Mouse (Mus musculus) mature B cell (primary cell): ENCODE measurements at regions not wholly inside any gene's neighbourhood (a gene's known extent, or its start where the extent isn't known, plus 50 kb on each side); places are given as distances from the start of the nearest gene placed in this dataset.

Experiments
- in situ Hi-C: fragments of 300-500 bp; cut with MboI; formaldehyde crosslinking; loops from 2 replicates; pipeline ENCODE4 v1.14.3; 2019

GRCm38 (mm10) chr10:111827246-111827645 is 145.2 kb upstream of the Krr1 start:
- in situ Hi-C loops: no loop called here

DNA sequence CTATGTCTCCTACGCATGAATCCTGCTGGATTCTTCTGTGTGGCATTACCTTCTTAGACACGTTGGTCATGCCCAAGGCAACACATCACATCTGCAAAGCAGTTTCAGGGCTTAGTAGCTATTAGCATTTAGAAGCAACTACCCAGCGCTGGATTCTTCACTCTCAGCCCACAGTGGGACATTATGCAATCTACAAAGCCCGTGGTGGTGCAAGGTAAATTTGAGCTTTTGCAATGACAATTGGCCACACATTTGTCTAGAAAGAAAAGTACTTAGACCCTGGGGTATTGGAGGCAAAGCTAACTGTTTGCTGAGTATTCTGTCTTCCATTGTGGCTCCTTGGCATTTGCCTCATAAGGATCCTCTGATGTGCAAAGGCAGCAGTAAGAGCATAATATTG is 144.5 kb upstream of the Krr1 start:
- in situ Hi-C loops: no loop called here

- in situ Hi-C loops: no loop called here
Observed at GRCm38 (mm10) chr10:111828610-111829009, 143.9 kb upstream of the Krr1 start.

DNA sequence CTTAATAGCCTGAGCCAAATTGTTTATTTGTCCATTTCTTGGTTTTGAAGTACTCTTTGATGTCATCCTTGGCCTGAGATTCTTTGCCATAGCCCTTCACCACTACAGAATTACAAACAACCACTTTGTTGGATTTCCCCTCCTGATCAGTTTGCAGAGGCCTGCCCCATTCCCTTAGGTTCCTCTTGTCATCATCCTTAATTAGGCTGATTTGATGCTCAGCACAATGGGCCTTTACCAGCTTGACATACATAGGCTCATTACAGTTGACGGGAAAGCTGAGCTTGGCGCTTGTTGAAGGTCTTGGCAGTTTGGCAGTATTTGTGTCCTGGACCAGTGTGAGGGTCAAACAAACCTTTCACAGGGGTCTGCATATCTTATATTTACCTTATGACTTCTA is 143.2 kb upstream of the Krr1 start:
- in situ Hi-C loops: no loop called here

GRCm38 (mm10) chr10:111831105-111831504 is 141.4 kb upstream of the Krr1 start:
- in situ Hi-C loops: no loop called here

DNA sequence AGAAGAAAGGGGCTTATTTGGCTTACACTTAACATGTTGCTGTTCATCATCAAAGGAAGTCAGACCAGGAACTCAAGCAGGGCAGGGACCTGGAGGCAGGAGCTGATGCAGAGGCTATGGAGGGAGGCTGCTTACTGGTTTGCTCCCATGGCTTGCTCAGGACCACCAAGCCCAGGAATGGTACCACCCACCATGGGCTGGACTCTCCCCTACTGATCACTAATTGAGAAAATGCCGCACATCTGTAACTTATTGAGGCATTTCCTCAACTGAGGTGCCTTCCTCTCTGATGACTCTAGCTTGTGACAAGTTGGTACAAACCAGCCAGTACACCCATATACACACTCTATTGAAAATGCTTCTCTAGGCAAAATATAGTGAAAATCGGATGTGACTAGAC is 138.9 kb upstream of the Krr1 start:
- in situ Hi-C loops: no loop called here

GRCm38 (mm10) chr10:111834280-111834679 is 138.2 kb upstream of the Krr1 start:
- in situ Hi-C loops: no loop called here

DNA sequence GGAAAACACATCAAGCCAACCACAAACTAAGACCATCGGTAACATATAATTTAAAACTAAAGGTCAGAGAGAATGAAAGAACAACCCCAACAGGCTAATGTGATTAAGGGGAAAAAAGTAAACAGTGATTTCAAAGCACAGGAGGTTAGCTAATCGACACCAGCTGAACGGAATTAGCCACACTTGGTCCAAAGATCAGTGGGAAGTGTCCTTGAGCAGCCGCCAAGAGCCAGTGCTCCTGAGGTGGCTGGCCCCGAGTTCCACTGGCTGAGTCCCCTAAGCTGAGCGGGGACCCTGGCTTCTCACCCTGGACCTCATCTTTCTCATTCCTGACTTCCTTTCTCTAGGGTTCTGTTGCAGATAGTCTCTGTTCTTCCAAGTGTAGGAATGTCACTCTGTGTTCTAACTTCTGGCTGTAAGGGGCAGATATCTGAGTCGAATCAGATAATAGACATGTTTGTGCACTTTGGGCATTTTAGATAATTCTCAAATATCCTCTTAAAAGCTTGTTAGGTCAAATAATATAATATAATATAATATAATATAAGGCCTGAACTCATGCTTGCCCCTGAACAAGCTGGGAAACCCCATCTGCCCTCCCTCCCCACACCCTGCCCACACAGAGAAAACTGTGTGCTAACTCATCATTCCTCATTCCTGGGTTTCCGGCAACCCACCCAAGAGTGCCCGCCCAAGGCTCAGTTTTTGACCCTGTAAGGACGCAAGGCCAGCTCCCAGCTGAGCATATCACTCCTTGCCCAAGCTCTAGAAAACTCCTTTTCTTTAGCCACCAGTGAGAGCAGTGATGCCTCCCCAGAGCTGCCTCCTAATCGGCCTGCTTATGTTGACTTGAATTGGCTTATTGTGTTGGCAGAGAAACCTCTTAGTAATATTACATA is 137.3 kb upstream of the Krr1 start:
- in situ Hi-C loops: no loop called here

GRCm38 (mm10) chr10:111836191-111836590 is 136.3 kb upstream of the Krr1 start:
- in situ Hi-C loops: no loop called here

DNA sequence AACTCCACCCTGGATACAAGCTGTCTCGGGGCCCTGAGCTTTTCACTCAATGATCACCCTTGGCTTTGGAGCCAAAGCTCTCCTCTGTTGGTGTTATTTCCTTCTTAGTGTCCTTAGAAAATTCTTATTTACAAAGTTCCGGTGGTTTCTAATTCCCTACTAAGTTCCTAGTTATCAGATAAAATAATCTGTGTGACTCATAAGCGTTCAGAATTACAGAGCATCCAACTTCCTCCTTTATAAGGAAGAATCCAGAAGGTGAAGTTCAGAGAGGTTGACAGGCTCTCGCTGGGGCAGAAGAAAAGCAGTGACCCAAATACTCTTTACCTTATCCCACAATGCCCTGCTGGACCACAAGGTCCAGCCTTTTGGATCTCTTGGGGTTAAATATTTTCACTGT is 135.7 kb upstream of the Krr1 start:
- in situ Hi-C loops: no loop called here

- in situ Hi-C loops: no loop called here
Observed at GRCm38 (mm10) chr10:111842321-111842775, 130.1 kb upstream of the Krr1 start.

DNA sequence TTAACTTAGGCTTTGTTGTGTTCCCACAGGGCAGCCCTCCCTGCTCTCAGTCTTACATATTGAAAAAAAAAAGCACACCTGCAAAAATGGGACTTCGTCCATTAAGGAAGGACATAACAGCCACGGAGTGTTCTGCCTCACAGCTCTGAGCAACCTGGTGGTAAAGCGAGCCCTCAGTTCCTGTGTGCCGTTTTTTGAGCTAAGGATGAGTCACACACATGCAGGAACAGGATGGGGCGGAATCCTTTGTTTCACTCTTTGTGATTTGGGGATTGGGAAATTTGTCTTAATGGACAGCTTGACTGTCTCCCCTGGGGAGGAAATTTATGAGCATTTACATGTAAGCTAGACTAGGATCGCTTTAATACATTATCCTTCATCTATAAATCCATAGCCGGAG is 129.6 kb upstream of the Krr1 start:
- in situ Hi-C loops: no loop called here

DNA sequence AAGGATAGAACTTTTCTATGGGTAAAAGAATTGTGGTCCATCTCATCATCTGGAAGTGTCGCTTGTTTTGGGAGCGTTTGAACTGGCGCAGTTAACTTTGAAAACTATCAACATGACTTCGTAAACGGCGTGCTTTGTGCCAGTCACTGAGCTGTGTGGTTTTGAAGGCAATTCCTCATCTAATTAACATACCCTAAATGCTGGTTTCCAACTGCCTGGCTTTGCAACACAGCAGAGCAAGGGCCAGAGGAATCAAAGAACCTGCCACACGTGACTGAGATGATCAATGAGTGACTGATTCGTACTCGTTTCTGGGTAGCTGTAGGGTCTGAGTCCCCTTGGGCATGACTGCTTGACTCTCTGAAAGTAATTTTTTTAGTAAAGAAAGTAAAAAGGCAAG is 129.2 kb upstream of the Krr1 start:
- in situ Hi-C loops: no loop called here

DNA sequence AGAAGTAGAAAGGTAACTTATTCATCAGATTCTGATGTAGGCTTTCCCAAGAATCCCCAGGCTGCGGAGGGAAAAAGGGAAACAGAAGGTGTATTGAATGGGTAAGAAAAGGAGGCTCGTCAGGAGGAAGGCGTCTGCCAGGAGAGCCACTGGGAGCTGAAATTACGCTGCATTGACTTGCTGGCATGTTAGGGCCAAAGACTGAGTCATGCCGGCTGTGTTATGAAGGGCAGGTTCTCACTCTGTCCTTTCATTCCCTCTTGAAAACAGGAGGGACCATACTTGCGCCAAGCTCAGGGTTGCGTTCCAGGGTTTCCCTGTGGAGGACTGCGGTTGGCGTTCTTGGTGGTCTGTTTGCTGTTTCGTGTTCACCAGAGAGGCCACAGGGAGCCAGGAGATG is 128.3 kb upstream of the Krr1 start:
- in situ Hi-C loops: no loop called here

DNA sequence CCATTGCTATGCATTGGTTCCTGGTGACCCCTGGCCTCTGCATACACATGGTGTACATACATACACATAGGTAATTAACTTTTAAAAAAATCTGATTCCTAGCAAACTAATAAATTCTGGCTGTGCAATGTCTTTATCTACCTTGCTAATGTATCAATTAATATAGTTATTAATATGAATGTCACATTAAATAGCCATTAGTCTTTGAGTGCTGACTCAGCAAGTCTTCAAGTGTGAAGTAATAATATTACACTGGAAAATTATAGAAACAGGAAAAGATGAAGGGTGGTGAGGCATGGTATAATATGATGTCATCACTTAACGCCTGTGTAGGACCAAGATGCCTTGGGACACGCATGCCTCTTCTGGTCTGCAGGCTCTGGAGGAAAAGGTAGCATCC is 126.5 kb upstream of the Krr1 start:
- in situ Hi-C loops: no loop called here

DNA sequence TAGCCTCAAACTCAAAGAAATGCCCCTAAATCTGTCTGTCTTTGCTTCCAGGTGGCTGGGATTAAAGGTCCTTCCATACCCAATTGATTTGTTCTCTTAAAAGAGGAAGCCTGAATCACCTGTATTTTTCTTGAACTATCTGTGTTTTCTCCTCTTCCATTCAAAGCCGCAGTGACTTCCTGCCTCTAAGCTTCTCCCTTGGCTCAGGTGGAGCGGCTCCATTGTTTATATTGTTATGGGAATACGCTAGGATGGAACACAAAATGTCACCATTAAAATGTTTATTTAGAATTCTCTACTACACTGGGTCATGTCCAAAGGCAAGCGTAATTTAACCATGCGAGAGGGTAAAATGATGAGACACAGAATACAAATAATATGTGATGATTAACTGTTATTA is 118.2 kb upstream of the Krr1 start:
- in situ Hi-C loops: no loop called here

DNA sequence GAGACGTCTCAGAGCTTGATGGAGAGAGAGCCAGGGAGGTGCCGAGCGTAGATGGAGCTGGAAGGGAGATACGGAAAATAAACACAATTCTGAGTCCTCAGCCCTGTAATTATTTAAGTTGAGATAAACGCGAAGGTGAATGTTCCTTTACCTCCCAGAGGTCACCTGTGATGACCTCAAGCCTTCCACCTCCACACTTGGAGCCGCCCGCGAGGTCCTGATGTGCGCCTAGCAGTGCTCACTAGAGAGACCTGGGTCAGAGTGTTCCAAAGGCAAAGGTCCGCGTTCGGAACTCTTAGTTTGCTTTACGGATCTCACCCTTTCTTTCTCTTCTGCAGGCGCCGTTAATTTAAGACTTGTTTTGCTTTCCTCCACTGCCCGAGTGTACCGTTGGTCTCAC is 117.0 kb upstream of the Krr1 start:
- in situ Hi-C loops: no loop called here

DNA sequence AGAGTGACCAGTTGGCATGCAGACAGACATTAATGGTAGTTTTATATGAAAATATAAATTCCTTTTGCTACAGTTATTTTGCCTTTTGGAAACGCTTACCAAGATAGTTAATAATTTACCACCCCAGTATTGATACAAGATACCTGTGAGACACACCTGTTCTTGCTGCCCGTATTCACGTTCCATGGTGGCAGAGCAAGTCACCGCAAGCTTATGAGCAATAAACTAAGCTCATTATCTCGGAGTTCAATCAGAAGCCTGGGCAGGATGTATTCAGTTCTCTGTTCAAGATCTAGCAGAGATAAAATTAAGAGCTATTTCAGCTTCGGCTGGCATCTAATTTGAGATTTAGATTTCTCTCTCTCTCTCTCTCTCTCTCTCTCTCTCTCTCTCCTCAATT is 114.1 kb upstream of the Krr1 start:
- in situ Hi-C loops: no loop called here

GRCm38 (mm10) chr10:111865286-111865830 is 107.1 kb upstream of the Krr1 start:
- in situ Hi-C loops: no loop called here

GRCm38 (mm10) chr10:111867102-111867501 is 105.4 kb upstream of the Krr1 start:
- in situ Hi-C loops: no loop called here

DNA sequence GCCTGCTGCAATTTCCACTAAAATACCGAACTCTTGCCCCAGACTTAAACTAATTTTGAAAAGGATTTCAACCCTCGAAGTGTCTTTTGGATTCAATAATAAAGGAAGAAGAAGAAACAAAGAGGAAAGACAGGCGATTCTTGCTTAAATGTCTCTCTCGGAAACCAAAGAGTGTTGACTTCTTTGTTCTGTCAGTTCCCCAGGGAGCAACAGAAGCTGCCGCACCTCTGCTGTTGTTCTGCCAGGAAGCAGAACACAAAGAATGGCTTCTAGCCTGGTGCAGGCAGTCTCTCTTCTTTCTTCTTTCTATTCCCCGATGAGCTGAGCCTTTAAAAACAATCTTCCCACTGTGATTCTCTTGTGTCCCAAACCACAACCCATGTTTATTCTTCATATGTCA is 104.9 kb upstream of the Krr1 start:
- in situ Hi-C loops: no loop called here

- in situ Hi-C loops: no loop called here
Observed at GRCm38 (mm10) chr10:111880354-111880753, 92.1 kb upstream of the Krr1 start.

- in situ Hi-C loops: no loop called here
Observed at GRCm38 (mm10) chr10:111881339-111882211, 90.9 kb upstream of the Krr1 start.
